Mouse (Mus musculus): Measurements from ENCODE around the gene Nectin1.

Nectin1 gene

DNA sequence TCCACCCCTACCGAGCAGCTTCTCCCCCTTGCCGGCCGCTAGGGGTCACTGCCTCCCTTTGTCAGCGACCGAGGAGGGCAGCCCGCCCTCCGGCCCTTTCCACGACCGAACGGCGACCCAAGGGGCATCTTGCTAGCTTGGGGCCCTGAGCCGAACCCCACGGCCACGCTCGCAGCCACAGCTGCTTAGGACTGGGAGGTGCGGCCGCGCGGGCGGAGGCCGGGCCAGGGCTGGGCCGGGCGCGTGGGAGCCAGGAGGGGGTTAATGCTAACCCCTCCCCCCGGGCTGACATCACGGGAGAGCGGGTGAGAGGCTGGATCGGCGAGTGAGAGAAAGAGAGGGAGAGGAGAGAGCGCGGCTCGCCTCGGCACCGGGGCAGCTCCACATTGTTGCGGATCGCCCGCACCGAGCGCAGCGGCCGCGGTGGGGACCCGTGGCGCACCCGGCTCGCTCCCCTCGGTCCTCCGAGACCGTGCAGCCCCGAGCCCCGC, at the start of gene Nectin1:
TSS of gene Nectin1 (plus strand) at position 338 of the 491 bp plus-strand sequence.
- DNase-seq (ENCODE audit: low spot score in 2 of 2): peak; percentile 24 to 51

DNA sequence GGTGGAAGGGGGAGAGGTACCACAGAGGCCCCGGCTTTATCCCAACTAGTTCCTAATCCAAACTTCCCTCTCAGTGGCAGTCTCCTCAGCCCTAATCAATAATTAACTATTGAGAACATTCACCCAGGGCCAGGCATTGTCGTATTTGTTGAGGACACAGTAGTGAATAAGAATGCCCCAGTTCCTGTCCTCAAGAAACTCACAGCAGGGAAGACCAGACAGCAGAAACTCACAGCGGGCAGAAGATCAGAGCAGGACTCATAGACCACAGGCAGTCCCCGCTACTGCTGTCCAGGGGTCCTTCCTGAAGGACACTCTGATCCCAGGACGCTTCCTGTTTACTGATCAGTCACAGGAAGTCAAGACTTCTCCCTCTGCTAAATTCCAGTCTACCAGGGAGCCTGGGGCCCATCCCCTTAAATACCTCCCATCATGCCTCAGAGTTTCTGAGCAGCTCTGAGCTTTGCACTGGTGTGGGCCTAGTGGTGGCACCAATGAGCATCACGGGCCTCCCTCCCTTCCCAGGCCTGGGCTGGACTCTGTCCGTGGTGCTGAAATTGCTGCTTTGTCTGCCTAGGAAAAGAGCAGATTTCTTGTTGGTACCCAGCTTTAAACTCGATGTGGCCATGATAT, 45.6 kb upstream of the Nectin1 start:
- DNase-seq (ENCODE audit: low spot score in 2 of 2): no peak

DNA sequence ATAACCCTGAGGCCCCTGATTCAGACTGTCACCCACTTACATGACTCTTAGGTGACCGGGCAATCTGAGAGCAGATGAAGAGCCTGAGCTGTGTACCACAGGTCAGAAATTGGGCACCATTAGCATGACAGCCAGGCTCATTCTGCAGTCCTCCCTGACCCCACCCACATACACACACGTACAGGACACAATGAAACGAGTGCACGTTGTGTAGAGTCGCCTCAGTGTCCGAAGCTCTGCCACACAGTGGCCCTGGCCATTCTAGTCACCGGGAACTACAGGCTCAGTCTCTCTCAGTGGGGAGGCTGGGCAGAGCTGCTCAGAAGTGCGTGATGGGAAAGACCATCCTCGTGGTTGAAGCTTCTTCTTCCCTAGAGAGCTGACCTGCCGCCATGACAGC, 44.9 kb upstream of the Nectin1 start:
- no peak for DNase-seq (ENCODE audit: low spot score in 2 of 2)

GRCm38 (mm10) chr9:43699417-43700225, 44.2 kb upstream of the Nectin1 start:
- no peak for DNase-seq (ENCODE audit: low spot score in 2 of 2)

DNA sequence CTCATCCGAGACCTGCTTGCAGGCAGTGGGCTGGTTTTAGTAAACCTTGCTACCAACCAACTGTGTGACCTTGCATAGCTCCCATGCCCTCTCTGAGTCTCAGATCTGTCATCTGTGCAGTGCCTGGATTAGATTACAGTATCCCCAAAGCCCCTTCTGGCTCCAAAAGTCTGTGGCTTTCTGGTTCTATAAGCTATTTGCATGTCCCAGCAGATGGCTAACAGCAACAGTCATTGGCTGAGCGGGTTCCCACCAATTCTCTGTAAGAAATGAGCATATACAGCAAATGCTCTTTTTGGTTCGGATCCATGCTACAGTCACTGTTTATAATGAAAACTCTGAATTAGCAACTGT, 43.6 kb upstream of the Nectin1 start:
- no peak for DNase-seq (ENCODE audit: low spot score in 2 of 2)

DNA sequence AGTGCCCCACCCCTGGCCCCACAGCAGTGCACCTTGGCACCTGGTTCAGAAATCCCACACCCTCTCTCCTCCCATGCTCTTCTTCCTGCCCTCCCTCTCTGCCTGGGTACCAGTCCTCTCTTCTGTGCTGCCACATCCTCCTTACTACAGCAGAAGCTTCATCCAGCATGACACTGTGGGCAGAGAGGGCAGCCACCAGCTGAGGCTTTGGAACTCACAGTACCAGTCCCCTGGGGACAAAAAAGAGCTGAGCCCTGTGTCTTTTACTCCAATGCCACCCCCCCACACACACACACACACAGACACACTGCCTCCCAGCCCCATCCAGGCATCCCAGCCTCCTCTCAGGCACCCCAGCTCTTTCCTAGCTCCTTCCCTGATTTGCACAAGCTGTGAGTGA, 42.0 kb upstream of the Nectin1 start:
- DNase-seq (ENCODE audit: low spot score in 2 of 2): no peak

DNA sequence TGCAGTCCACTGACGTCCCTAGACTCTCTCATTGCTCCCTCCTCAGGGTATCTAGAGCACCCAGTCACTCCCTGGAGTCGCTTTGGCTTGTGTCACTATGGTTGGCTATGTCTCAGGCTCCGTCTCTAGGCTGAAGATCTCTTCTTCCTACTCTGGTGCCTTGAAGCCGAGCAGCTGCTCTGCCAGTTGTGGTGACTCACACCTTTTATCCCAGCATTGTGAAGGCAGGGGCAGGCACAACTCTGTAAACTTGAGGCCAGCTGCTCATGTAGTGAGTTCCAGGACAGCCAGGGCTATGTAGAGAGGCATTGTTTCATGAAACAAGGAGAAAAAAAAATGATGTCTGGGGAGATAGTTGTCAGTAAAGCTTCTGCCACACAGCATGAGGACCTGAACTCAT, 36.2 kb upstream of the Nectin1 start:
- DNase-seq (ENCODE audit: low spot score in 2 of 2): no peak

DNA sequence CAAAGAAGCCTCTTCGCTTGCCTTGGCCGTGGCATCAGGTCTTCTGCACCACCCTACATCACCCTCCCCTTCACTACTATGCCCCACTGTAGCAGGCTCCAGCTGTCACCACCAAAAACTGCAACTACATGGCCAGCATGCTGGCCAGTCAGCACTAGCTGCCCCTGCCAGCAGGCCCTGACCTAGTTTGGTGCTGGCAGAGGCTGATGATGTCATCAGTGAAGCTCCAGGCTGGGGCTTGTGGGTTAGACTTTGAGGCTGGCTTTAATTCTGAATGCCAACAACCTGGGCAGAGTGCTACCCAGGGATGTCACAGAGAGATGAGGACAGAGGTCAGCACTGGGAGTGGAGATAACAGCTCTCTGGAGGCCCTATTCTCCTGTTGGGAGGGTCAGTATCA, 35.1 kb upstream of the Nectin1 start:
- DNase-seq (ENCODE audit: low spot score in 2 of 2): no peak

GRCm38 (mm10) chr9:43713432-43713831, 30.4 kb upstream of the Nectin1 start:
- DNase-seq (ENCODE audit: low spot score in 2 of 2): no peak

DNA sequence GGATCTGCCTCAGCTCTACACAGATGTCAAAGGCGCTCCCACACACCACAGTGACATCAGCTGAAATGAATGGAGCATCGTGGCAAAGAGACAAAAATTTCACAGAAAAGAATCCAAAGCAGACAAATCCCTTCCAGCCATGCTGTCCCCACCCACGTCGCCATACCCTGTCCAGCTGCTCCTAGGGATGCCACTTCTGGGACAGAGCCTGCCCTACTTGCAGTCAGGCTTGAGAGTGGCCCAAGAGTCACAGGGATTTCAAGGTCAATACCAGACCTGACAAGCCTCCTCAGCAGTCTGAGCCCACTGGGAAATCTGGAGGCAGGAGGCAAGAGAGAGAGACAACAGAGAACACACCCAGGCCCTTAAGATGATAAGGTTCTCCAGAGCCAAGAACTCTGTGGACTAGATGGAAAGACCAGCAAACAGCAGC, 24.4 kb upstream of the Nectin1 start:
- DNase-seq (ENCODE audit: low spot score in 2 of 2): no peak

GRCm38 (mm10) chr9:43720046-43720445, 23.7 kb upstream of the Nectin1 start:
- DNase-seq (ENCODE audit: low spot score in 2 of 2): no peak

DNA sequence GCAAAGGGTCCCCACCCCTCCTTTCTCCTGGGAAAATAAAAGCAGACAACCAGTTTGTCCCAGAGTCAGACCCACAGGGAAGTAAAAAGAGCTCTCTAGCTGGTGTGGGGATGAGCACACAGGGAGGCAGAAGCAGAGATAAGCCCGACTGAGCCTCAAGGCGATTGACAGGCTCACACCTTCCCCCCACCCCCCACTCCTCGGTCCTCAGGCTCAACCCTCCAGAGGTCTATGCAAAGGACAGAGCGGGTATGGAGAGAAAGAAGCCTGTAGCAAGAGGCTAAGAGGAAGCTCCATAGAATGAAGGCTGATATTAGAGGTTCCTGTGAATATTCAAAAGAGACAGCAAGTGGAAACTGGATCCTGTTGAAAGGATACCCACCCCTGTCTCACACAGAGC, 19.7 kb upstream of the Nectin1 start:
- no peak for DNase-seq (ENCODE audit: low spot score in 2 of 2)

DNA sequence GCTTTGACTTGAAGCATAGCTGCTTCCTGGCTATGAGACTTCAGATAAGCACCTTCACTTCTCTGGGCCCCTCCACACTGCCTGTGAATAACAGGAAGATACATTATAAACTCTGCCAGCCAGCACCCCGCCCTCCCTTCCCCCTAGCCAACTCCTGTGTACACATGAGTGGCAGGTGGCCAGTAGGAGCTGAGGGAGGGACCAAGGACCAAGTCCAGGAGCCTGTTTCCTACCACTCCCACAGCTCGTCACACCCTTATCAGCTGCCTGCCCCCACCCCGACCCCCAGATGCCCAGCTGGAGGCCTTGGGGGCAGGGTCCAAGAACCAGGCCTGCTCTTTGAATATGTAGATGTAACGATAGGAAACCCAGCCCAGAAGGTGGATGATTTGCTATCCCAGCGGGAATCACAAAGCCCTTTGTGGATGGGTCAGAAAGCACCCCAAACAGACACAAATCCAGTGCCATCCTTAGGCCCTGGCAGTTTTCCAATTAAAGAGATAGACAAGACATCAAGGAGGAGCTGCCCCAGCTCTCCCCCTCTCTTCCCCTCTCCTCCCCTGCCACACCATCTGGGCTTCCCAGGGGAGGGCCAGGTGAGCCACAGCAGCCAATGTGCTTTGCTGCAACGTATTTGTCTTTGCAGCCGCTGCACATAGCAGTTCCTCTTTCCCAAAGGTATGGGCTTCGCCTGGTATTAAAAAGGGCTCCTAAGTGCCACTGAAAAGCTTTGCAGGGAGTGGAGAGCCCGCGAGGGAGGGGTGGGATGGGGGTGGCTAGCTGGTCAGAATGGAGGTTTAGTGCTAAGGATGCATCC, 14.1 kb upstream of the Nectin1 start:
- DNase-seq (ENCODE audit: low spot score in 2 of 2): no peak

DNA sequence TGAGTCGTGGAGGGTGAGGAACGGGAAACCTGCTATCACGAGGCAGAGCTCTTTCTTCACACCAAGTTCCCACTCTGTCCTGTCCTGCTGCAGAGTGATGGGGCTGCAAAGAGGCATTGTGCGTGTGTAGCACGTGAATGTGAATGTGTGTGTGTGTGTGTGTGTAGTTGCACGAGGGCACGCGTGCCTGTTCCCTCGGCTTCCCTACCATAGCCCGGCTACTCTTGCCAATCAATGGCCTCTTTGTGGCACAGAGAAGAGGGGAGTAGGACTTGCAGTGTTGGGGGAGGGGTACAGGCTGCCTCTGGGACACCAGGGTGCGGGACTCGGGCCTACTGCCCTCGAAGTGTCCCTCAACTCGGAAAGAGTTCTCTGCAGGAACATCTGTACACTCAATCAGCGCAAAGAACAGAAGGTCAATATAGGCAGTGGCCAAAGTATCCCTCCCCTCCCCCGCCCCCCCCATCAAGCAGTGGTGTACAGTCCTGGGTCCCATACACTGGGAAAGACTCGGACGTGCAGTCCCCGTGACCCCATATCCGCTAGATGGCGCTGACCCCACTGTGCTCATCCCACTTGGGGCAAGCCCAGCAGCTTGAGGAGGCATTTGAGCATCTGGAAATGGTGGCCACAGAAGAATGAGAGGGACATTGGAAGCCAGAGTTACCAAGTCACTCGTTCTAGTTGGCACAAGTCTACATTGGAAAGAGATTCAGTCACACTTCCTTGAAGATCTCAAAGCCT, 13.3 kb upstream of the Nectin1 start:
- DNase-seq (ENCODE audit: low spot score in 2 of 2): no peak

DNA sequence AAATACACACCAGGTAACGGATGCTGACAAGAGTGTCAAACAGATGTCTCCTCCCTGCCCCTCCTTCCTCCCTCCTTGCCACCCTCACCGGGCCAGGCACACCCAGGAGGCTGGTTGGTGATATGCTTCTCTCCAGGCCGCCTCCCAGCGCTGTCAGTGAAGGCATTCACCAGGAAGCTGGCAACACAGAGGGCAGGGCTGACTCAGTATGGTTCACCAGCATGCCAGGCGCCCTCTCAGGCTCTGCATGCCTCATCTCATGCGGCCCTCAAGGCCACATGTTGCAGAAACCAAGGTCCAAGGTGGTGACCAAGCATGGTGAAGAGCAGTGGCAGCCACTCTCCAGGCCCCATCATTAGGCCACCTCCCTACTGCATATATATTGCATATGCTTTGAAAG, 11.9 kb upstream of the Nectin1 start:
- DNase-seq (ENCODE audit: low spot score in 2 of 2): no peak

DNA sequence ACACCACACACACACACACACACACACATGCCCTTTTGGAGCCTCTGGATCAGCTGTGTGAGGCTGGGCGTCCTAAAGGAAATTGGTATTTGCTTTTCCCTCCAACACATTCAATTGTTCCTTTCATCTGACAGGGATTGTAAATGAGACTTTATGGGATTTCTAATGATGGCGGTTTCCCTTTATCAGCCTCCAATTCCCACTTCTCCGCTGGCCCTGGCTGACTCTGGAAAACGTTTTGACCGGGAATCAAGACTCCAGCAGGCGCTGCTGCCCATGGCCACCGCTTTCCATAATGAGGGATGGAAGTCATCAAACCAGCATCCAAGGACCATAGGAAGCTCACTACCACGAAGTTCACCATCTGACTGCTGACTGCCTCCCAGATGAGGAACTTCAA, 11.1 kb upstream of the Nectin1 start:
- no peak for DNase-seq (ENCODE audit: low spot score in 2 of 2)

- no peak for DNase-seq (ENCODE audit: low spot score in 2 of 2)
These were observed 8.8 kb upstream of the Nectin1 start for GRCm38 (mm10) chr9:43734952-43735351.

DNA sequence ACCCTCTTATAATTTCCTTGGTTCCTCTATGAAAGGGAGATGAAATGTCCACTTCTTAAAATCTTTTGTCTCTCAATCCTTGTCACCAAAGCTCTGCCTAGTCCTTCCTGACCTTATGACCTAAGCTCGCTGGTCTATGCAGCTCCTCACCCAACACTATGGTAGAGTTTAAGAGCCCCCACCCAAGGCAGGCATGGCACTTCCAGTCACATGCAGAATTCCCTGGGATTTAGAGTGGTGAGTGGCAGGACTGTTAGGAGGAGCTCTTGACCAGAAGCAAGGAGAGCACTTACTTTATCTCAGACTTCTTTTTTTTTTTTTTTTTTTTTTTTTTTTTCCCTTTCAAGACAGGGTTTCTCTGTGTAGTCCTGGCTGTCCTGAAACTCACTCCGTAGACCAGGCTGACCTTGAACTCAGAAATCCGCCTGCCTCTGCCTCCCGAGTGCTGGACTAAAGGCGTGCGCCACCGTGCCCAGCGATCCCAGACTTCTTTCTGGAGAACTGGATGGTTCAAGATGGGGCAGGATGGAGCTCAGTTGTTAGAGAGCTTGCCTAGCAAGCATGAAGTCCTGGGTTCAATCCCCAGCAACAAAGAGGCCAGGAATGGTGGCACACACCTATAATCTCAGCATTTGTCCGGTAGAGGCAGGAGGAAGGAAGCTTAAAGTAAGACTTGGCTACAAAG, 7.6 kb upstream of the Nectin1 start:
- DNase-seq (ENCODE audit: low spot score in 2 of 2): no peak

DNA sequence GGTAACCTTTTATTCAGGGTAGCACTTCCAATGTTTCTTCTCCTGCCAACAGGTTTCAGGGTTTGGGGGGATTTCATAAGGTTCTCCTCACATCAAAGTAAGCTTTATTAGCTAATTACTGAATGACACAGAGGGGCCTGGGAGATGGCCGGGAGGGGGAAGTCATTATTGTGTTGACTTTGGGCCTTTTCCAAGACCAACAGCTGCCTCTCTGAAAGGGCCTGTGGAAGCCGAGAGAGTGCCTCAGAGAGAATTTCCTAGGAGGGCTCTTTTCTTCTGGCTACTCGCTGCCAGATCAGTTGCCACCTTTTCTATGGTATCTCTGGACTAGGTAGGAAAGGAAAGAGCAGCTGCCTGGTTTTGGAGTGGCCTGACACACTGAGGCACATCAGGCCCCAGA, 6.5 kb upstream of the Nectin1 start:
- no peak for DNase-seq (ENCODE audit: low spot score in 2 of 2)

DNA sequence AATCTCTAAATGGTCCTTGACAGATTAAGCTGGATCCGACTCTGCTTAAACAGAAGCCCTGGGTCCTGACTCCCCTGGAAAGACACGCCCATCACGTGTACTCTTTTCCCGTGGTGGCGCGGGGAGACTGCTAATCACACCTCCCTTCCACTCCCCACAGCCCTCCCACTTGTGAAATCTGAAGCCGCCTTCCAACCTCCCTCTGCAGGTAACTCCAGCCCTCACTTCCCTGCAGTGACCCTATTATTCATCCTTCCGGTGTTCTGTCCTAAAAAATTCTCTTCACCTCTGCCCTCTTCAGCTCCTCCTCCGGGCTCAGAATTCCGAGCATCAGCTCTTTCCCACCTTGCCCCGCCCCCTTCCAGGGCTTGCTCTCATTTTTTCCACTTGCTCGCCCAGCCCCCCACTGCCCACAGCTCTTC, 5.9 kb upstream of the Nectin1 start:
- no peak for DNase-seq (ENCODE audit: low spot score in 2 of 2)

DNA sequence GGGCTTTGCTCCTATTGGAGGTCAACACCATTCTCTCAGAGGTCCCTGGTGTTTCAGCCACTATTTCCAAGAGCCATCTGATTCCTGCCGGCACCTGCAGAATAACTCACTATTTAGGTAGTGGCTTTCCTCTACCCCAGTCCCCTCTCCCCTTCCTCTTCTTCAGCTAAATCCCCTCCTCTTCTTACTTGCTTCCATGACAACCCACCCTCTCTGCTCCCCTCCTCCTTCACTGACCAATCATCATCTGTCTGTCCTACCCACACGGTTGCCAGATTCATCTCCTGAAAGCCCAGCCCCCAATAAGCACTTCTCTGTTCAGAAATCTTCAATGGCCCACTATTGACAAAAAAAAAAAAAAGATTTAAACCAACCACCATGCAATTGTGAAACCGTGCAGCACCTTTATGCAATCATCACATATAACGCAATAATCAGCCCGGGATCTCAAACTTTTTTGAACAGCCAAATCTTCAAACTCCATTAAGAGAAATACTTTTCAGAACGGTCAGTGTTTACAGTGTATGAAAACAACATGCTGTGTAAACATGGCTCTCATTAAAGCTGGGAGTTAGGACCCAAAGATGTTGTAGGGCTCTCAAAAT, 5.2 kb upstream of the Nectin1 start:
- DNase-seq (ENCODE audit: low spot score in 2 of 2): no peak
